Mouse (Mus musculus): ENCODE data around the gene Gdf10. TPM values are rescaled to one million over a fixed set of nuclear protein-coding genes. Genes with fewer than 3 reads are reported as not detected.
A peak's percentile ranks its signal among the peaks of the same experiment; 100 is the strongest.

Gdf10 gene
- polyA plus RNA-seq, 1 experiment from 2014 or later: 33.8 TPM

GRCm38 (mm10) chr14:33942222-33942621 is 18.8 kb downstream of the Gdf10 start:
- 72% methylated on average over 5 of the region's 5 CpGs for WGBS
- Histone ChIP-seq H3K9ac (no peak overlapping the region), H3K4me3 (no peak overlapping the region), H3K27ac (no peak overlapping the region), H3K36me3 (no peaks in the 10 kb centered on the region), H3K4me1 (no peaks in the 10 kb centered on the region; the same call in 1 of the 2 replicates), H3K4me2 (no peak overlapping the region), H3K27me3 (0 out of 2 replicates have a peak, but pooled peaks cover 3% of the 10 kb centered on the region), H3K9me3 (no peaks in the 10 kb centered on the region)
- ATAC-seq (ENCODE audit: insufficient number of reproducible peaks, low FRiP score, low TSS enrichment, low read depth): no peak

DNA sequence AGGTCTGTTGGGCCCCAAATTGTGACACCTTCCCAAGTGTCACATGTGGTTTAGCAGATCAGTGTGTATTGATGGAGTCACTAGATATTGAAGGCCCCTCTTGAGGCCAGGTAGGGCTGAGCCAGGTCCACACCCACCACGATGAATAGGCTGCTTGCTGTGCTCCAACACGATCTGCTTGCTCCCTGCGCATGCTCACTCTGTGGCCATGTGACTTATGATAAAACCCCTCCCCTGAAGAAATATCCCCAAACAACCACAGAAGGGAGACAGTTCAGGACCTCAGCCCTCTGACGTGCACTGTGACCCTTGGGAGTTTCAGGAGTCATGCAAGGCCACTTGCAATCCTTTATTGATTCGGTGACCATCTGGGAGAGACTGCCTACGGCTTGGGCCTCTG is 22.7 kb downstream of the Gdf10 start:
- ATAC-seq (ENCODE audit: insufficient number of reproducible peaks, low FRiP score, low TSS enrichment, low read depth): no peak
- no peaks in the 10 kb centered on the region for H3K27me3 ChIP-seq
- no peaks in the 10 kb centered on the region for H3K4me1 ChIP-seq
- no peaks in the 10 kb centered on the region for H3K9me3 ChIP-seq
- H3K36me3 ChIP-seq: no peaks in the 10 kb centered on the region
- no peak overlapping the region for H3K4me2 ChIP-seq
- no peak overlapping the region for H3K9ac ChIP-seq
- H3K27ac ChIP-seq: no peak overlapping the region
- WGBS: 87% methylated on average over 6 of the region's 6 CpGs
- H3K4me3 ChIP-seq: no peak overlapping the region

GRCm38 (mm10) chr14:33952233-33952981 is 29.0 kb downstream of the Gdf10 start:
- Histone ChIP-seq H3K4me3 (no peak overlapping the region), H3K9me3 (no peaks in the 10 kb centered on the region), H3K36me3 (no peaks in the 10 kb centered on the region), H3K4me1 (no peaks in the 10 kb centered on the region), H3K4me2 (no peak overlapping the region), H3K27ac (no peak overlapping the region), H3K9ac (no peak overlapping the region), H3K27me3 (no peaks in the 10 kb centered on the region)
- WGBS: 48% methylated on average over 6 of the region's 6 CpGs
- no peak for ATAC-seq (ENCODE audit: insufficient number of reproducible peaks, low FRiP score, low TSS enrichment, low read depth)

- WGBS: 80% methylated on average over 5 of the region's 5 CpGs
Observed at GRCm38 (mm10) chr14:33953761-33954160, 30.4 kb downstream of the Gdf10 start, which contains the start of gene Rbp3. Rbp3 (plus strand) TSS chr14:33954003.

DNA sequence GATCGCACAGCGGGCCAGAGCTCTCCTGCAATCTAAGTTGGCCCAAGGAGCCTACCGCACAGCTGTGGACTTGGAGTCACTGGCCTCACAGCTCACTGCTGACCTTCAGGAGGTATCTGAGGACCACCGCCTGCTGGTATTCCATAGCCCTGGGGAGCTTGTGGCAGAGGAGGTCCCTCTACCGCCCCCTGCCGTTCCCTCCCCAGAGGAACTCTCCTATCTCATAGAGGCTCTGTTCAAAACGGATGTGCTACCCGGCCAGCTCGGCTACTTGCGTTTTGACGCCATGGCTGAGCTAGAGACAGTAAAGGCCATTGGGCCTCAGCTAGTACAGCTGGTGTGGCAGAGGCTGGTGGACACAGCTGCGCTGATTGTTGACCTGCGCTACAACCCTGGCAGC is 32.7 kb downstream of the Gdf10 start:
- Histone ChIP-seq H3K27me3 (no peaks in the 10 kb centered on the region), H3K27ac (no peak overlapping the region), H3K36me3 (no peaks in the 10 kb centered on the region), H3K9me3 (no peaks in the 10 kb centered on the region), H3K9ac (no peak overlapping the region), H3K4me3 (no peak overlapping the region), H3K4me1 (no peaks in the 10 kb centered on the region), H3K4me2 (no peak overlapping the region)
- 76% methylated on average over 13 of the region's 13 CpGs for WGBS
- ATAC-seq (ENCODE audit: insufficient number of reproducible peaks, low FRiP score, low TSS enrichment, low read depth): no peak

More at GRCm38 (mm10) chr14:33953761-33954160, 30.4 kb downstream of the Gdf10 start, which contains the start of gene Rbp3:
- Histone ChIP-seq H3K27ac (no peak within 1 kb of the TSS), H3K27me3 (no peaks in the 10 kb centered on the region), H3K4me1 (no peaks in the 10 kb centered on the region), H3K9me3 (no peaks in the 10 kb centered on the region), H3K4me2 (no peak within 1 kb of the TSS), H3K4me3 (no peak within 1 kb of the TSS), H3K9ac (no peak within 1 kb of the TSS), H3K36me3 (no peaks in the 10 kb centered on the region)
- ATAC-seq (ENCODE audit: insufficient number of reproducible peaks, low FRiP score, low TSS enrichment, low read depth): no peak

- Histone ChIP-seq H3K4me2 (no peak overlapping the region), H3K9ac (no peak overlapping the region), H3K4me1 (no peaks in the 10 kb centered on the region), H3K4me3 (no peak overlapping the region), H3K27me3 (0 out of 2 replicates have a peak, but pooled peaks cover 7% of the 10 kb centered on the region), H3K9me3 (no peaks in the 10 kb centered on the region), H3K27ac (no peak overlapping the region), H3K36me3 (no peaks in the 10 kb centered on the region)
- 91% methylated on average over 4 of the region's 4 CpGs for whole genome bisulfite sequencing
- ATAC-seq (ENCODE audit: insufficient number of reproducible peaks, low FRiP score, low TSS enrichment, low read depth): no peak
Observed at GRCm38 (mm10) chr14:33958186-33958585, 34.8 kb downstream of the Gdf10 start.

DNA sequence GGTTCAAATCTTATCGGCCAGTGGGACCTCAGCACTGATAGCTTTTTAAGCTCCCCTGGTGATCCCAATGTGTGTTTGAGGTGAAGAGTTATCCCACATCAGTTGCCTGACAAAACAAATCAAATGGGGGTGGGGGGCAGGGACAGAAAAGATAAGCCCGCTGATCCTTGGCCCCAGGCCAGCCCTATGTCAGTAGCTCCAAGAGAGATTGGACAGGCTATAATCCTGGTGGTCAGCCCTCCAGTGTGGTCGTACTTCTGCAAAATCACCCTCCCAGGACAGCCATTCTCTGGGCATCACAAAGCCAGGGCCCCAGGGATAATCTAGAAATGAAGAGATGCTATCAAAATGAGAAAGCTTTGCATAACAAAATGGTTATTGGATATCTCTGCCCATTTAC is 35.5 kb downstream of the Gdf10 start:
- WGBS: 78% methylated on average over 3 of the region's 3 CpGs
- H3K4me3 ChIP-seq: no peak overlapping the region
- H3K4me1 ChIP-seq: no peaks in the 10 kb centered on the region
- no peak overlapping the region for H3K4me2 ChIP-seq
- no peaks in the 10 kb centered on the region for H3K9me3 ChIP-seq
- no peak for ATAC-seq (ENCODE audit: insufficient number of reproducible peaks, low FRiP score, low TSS enrichment, low read depth)
- H3K27ac ChIP-seq: no peak overlapping the region
- no peaks in the 10 kb centered on the region for H3K36me3 ChIP-seq
- no peak overlapping the region for H3K9ac ChIP-seq
- 0 out of 2 replicates have a peak, but pooled peaks cover 7% of the 10 kb centered on the region for H3K27me3 ChIP-seq

GRCm38 (mm10) chr14:33959341-33959740 is 36.0 kb downstream of the Gdf10 start:
- ATAC-seq (ENCODE audit: insufficient number of reproducible peaks, low FRiP score, low TSS enrichment, low read depth): no peak
- H3K4me2 ChIP-seq: no peak overlapping the region
- H3K4me1 ChIP-seq: no peaks in the 10 kb centered on the region
- no peaks in the 10 kb centered on the region for H3K36me3 ChIP-seq
- no peaks in the 10 kb centered on the region for H3K9me3 ChIP-seq
- H3K27ac ChIP-seq: no peak overlapping the region
- no peak overlapping the region for H3K9ac ChIP-seq
- 8% methylated on average over 9 of the region's 9 CpGs for WGBS
- H3K27me3 ChIP-seq: 0 out of 2 replicates have a peak, but pooled peaks cover 7% of the 10 kb centered on the region
- H3K4me3 ChIP-seq: no peak overlapping the region

DNA sequence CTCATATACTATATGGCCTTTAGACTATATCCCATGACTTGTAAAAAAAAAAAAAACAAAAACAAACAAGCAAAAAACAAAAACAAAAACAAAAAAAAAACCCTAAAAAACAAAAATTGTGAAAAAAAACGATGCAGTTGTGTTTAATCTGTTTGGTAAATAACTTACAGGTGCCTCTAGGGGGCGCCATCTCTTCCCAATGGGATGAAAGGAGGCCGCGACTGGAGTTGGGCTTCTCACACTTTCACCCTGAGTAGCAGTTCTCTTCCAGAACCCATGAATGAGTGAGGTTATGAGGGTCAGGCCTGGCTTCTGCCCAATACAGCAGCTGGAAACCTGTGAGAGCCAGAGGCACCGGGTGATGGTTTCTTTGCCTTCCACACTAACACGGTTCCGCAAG is 42.3 kb downstream of the Gdf10 start:
- no peaks in the 10 kb centered on the region for H3K9me3 ChIP-seq
- H3K9ac ChIP-seq: no peak overlapping the region
- ATAC-seq (ENCODE audit: insufficient number of reproducible peaks, low FRiP score, low TSS enrichment, low read depth): no peak
- no peaks in the 10 kb centered on the region for H3K4me1 ChIP-seq
- 0 out of 2 replicates have a peak, but pooled peaks cover 7% of the 10 kb centered on the region for H3K27me3 ChIP-seq
- no peak overlapping the region for H3K4me2 ChIP-seq
- WGBS: 56% methylated on average over 7 of the region's 7 CpGs
- no peak overlapping the region for H3K4me3 ChIP-seq
- no peaks in the 10 kb centered on the region for H3K36me3 ChIP-seq
- H3K27ac ChIP-seq: no peak overlapping the region

GRCm38 (mm10) chr14:33972679-33973078 is 49.3 kb downstream of the Gdf10 start:
- H3K27me3 ChIP-seq: peaks cover 12% of the 10 kb centered on the region; the same call in 1 of the 2 replicates
- no peak overlapping the region for H3K4me3 ChIP-seq
- no peaks in the 10 kb centered on the region for H3K4me1 ChIP-seq
- ATAC-seq (ENCODE audit: insufficient number of reproducible peaks, low FRiP score, low TSS enrichment, low read depth): no peak
- no peak overlapping the region for H3K27ac ChIP-seq
- WGBS: 42% methylated on average over 7 of the region's 7 CpGs
- no peaks in the 10 kb centered on the region for H3K36me3 ChIP-seq
- no peak overlapping the region for H3K4me2 ChIP-seq
- no peak overlapping the region for H3K9ac ChIP-seq
- no peaks in the 10 kb centered on the region for H3K9me3 ChIP-seq

DNA sequence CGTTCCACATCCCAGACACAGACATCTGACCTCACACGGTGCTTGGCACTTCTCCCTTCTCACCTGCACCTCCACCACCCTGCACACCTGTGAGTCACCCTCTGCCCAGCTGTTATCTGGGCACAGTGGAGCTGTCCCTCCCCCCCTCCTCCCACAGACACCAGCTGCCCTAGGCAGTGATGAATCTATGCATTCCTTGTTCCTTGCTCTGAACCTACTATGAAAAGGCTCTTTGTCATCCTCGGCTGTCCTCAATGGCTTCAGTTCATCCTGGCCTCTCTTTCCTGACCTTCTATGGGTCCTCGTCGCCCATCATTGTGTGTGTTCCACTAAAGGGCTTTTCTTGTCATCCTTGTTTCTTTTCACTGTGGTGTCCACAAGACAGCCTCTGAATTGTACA is 51.4 kb downstream of the Gdf10 start:
- Histone ChIP-seq H3K4me3 (no peak overlapping the region), H3K9me3 (no peaks in the 10 kb centered on the region), H3K27me3 (peaks cover 12% of the 10 kb centered on the region; the same call in 1 of the 2 replicates), H3K9ac (no peak overlapping the region), H3K4me1 (peaks cover 4% of the 10 kb centered on the region; the same call in 1 of the 2 replicates), H3K27ac (no peak overlapping the region), H3K4me2 (no peak overlapping the region), H3K36me3 (no peaks in the 10 kb centered on the region)
- WGBS: 78% methylated on average over 5 of the region's 5 CpGs
- ATAC-seq (ENCODE audit: insufficient number of reproducible peaks, low FRiP score, low TSS enrichment, low read depth): no peak

DNA sequence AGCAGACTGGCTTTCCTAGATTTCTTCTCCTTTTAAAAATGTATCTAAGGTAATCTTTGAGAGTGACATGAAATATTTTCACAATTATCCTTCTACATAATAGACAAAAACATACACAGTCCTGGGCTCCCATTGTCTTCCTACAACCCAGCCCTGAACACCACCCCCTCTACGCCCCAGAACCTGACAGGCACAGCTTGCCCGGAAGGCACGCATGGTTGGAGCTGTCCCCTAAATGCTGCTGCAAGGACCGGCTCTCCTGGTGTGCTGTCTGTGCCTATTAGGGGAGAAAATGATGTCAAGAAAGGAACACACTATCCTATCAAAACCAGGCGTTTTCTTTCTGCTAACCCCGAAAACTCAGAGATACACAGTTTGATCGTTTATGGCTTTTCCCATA is 54.4 kb downstream of the Gdf10 start:
- Histone ChIP-seq H3K9me3 (no peaks in the 10 kb centered on the region), H3K27ac (no peak overlapping the region), H3K36me3 (no peaks in the 10 kb centered on the region), H3K27me3 (peaks cover 5% of the 10 kb centered on the region; the same call in 1 of the 2 replicates), H3K9ac (no peak overlapping the region), H3K4me3 (no peak overlapping the region), H3K4me2 (peak overlapping the region; percentile 71; the same call in 1 of the 2 replicates), H3K4me1 (peaks cover 4% of the 10 kb centered on the region; the same call in 1 of the 2 replicates)
- no peak for ATAC-seq (ENCODE audit: insufficient number of reproducible peaks, low FRiP score, low TSS enrichment, low read depth)
- WGBS: 10% methylated on average over 7 of the region's 7 CpGs

All from limb, embryonic 15.5 days (tissue).